Mouse (Mus musculus) hindbrain, embryonic 15.5 days (tissue): ENCODE data around the gene Hivep3. TPM values are rescaled to one million over a fixed set of nuclear protein-coding genes. Genes with fewer than 3 reads are reported as not detected.

ENCODE experiments used
- ATAC-seq: fragments of 200-750 bp; cut with Nextera tagmentation; 2 replicates; pipeline ENCODE4 v1.8.0; 2017; ENCODE audit warnings: low read depth, moderate number of reproducible peaks, moderate TSS enrichment; ENCODE audit not compliant: low FRiP score
- H3K27ac ChIP-seq: fragments of 300-500 bp; sonication (generic); replicated peaks from 2 replicates; pipeline ENCODE4 v1.5.1; 2015; ENCODE audit warnings: mild to moderate bottlenecking, inconsistent platforms
- H3K27me3 ChIP-seq: fragments of 300-500 bp; sonication (generic); 2 replicates; pipeline ENCODE4 v1.6.1; 2015; ENCODE audit warnings: control low read depth, inconsistent platforms
- H3K36me3 ChIP-seq: fragments of 300-500 bp; sonication (generic); 2 replicates; pipeline ENCODE4 v1.6.1; 2015; ENCODE audit warnings: control low read depth, inconsistent platforms
- H3K4me1 ChIP-seq: fragments of 300-500 bp; sonication (generic); replicated peaks from 2 replicates; pipeline ENCODE4 v1.6.1; 2015; ENCODE audit warnings: control low read depth, inconsistent platforms
- H3K4me2 ChIP-seq: fragments of 300-500 bp; sonication (generic); 2 replicates; pipeline ENCODE4 v1.6.1; 2015; ENCODE audit warnings: moderate library complexity, mild to moderate bottlenecking, inconsistent platforms
- H3K4me3 ChIP-seq: fragments of 300-500 bp; sonication (generic); 2 replicates; pipeline ENCODE4 v1.5.1; 2015; ENCODE audit warnings: mild to moderate bottlenecking, inconsistent platforms
- H3K9ac ChIP-seq: fragments of 300-500 bp; sonication (generic); 2 replicates; pipeline ENCODE4 v1.6.1; 2015; ENCODE audit warnings: inconsistent platforms
- H3K9me3 ChIP-seq: fragments of 300-500 bp; sonication (generic); 2 replicates; pipeline ENCODE4 v1.6.1; 2016; ENCODE audit warnings: control low read depth, inconsistent platforms
- WGBS: fragments of 180-500 bp; shearing (Covaris S2); methylation state at CpG from one replicate; pipeline ENCODE4 v1.1.7; 2015; 5-methylcytosine and 5-hydroxymethylcytosine counted together
- polyA plus RNA-seq: library from polyadenylated mRNA; unstranded; fragments of >200 nt; fragmentation: Nextera tagmentation; extraction: Ambion mirVana; gene quantifications from 2 replicates; pipeline ENCODE4 v1.2.1, GENCODE M21; 2015

Gene Hivep3
- polyA plus RNA-seq, 1 experiment from 2014 or later, result 16.5 TPM

DNA sequence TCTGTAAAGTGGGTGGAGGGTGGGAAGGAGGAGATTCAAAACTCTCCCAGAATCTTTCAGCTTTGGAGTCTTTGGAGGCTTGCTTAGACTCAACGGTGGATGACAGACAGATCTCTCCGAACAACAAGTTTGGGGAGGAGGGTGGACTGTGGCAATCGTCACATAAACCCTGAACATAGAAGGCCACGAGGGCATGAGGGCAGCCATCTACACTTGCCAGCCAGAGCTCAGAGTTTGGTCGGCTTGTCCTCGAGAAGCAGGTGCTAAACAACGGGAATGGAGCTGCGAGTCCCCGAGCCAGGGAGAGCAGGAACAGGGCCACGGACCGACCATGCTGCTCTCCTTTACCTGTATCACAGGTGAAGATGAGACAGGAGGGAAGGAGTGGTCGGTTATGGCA lies 242.2 kb downstream of the Hivep3 start:
- Histone ChIP-seq H3K36me3 (no peaks in the 10 kb centered on the region), H3K9ac (no peak overlapping the region), H3K27me3 (no peaks in the 10 kb centered on the region), H3K9me3 (no peaks in the 10 kb centered on the region), H3K4me3 (no peak overlapping the region), H3K27ac (no peak overlapping the region), H3K4me2 (no peak overlapping the region), H3K4me1 (peaks cover 18% of the 10 kb centered on the region)
- ATAC-seq, result no peak
- WGBS, result 82% methylated on average over 12 of the region's 12 CpGs

DNA sequence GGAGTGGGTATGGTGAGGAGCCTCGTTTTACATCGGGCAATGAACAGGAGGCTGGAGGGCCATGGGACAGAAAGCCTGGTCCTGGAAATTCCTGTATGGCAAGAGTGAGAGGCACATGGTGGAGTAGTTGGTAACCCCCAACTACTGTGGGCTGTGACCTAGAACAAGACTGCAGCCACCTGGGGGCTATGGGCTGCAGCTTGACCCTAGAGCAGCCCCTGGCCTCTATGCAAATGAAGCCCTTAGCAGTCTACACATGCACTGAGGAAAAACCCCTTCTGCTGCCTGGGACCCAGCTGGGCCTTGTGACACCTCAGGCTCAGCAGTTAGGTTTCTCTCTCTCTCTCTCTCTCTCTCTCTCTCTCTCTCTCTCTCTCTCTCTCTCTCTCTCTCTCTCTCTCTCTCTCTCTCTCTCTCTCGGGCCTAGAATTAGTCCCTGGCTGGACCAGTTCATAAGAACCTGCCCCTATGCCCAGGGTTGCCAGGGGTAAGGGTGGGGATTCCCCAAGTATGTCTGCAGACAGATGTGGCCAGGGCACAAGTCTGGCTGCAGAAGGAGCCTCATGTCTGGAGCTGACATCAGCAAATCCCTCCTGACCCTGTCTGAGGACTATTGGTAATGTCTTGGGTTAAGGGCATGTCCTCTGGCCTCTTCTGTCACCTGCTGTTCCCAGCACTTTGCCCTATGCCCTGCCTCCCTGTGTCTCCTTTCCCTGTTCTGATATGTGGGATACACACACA lies 243.0 kb downstream of the Hivep3 start:
- H3K4me1 ChIP-seq, result peaks cover 13% of the 10 kb centered on the region
- no peak overlapping the region for H3K9ac ChIP-seq
- WGBS, result 13% methylated on average over 3 of the region's 3 CpGs
- H3K27ac ChIP-seq, result no peak overlapping the region
- ATAC-seq, result no peak
- H3K9me3 ChIP-seq, result no peaks in the 10 kb centered on the region
- no peak overlapping the region for H3K4me3 ChIP-seq
- no peaks in the 10 kb centered on the region for H3K27me3 ChIP-seq
- H3K4me2 ChIP-seq, result no peak overlapping the region
- H3K36me3 ChIP-seq, result no peaks in the 10 kb centered on the region

DNA sequence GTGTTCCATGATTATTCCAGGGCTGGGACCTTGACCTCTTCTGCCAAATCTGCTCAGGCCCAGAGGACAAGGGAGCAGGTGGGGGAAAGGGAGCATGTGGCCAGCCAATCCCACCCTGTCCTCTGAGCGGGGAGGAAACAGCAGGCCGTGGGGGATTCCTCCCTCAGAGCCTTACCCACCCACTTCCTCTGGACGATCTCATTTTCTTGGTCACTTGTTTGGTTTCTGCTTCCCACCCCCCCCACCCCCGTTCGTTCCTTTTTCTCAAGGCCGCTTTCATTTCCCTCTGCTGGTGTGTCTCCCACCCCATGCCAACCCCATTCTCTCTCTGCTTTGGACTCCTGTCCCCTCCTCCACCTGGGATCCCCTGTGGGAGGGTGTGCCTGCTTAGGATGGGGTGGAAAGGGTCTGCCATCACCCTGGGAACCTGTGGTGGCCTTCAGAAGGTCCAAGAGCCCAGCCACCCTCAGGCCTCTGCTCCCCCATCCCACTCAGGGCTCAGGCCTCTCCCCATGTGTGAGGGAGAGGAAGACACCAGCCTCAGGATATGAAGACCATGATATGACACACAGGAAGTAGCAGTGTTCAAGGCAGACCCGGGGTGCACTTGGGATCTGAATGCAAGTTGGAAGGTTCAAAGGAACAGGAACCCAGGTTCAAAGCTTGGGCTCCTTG lies 244.4 kb downstream of the Hivep3 start:
- no peak overlapping the region for H3K4me3 ChIP-seq
- WGBS, result 81% methylated on average over 7 of the region's 7 CpGs
- H3K27ac ChIP-seq, result no peak overlapping the region
- H3K4me1 ChIP-seq, result peaks cover 4% of the 10 kb centered on the region
- H3K9me3 ChIP-seq, result no peaks in the 10 kb centered on the region
- no peak overlapping the region for H3K4me2 ChIP-seq
- ATAC-seq, result no peak
- H3K36me3 ChIP-seq, result no peaks in the 10 kb centered on the region
- no peaks in the 10 kb centered on the region for H3K27me3 ChIP-seq
- no peak overlapping the region for H3K9ac ChIP-seq

DNA sequence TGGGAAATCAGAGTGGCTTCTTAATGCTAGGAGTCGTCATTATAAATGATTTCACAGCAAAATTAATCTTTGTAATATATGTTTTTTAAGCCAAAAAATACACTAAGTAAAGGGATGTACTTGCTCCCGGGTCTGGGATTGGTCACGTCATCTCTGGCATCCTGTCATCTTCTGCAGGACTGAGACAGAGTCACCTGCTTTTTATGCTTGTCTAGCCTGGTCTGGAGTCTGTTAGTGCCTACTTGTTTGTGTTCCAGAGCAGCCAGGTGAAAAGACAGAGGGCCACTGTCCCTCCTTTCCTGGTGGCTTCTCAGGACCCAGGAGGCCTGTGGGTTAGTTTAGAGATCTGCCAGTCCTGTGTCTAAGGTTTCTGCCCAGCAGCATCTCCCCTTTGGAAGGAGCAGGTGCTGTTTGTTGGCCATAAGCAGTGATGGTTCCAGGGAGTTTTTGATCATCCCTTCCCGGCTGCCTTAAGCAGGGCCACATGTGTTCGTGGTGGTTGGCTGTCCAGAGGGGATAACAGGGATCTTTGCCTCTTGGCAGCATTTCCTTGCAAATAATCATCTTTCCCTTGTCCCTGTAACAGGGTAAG lies 245.8 kb downstream of the Hivep3 start:
- no peak for ATAC-seq
- no peak overlapping the region for H3K4me2 ChIP-seq
- H3K9ac ChIP-seq, result no peak overlapping the region
- H3K4me3 ChIP-seq, result no peak overlapping the region
- H3K36me3 ChIP-seq, result no peaks in the 10 kb centered on the region
- H3K27ac ChIP-seq, result no peak overlapping the region
- H3K4me1 ChIP-seq, result peaks cover 4% of the 10 kb centered on the region; the same call in 1 of the 2 replicates
- H3K9me3 ChIP-seq, result no peaks in the 10 kb centered on the region
- no peaks in the 10 kb centered on the region for H3K27me3 ChIP-seq
- WGBS, result 70% methylated on average over 5 of the region's 5 CpGs

DNA sequence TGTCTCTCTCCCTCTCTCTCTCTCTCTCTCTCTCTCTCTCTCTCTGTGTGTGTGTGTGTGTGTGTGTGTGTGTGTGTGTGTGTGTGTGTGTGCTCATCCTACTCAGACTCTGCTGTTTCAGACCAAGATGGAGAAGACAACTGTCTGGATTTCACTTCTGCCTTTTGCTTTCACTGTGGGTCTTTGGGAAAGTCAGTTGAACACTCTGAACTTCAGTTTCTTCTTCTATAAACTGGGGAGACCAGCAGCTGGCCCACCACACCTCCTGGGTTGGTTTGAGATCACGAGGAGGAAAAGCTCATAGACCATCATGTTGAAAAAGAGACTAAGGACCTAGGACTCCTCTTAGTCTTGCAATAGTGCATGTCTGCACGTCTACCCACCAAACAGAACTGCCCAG lies 246.3 kb downstream of the Hivep3 start:
- WGBS, result 73% methylated on average over 2 of the region's 2 CpGs
- H3K27ac ChIP-seq, result no peak overlapping the region
- no peak for ATAC-seq

DNA sequence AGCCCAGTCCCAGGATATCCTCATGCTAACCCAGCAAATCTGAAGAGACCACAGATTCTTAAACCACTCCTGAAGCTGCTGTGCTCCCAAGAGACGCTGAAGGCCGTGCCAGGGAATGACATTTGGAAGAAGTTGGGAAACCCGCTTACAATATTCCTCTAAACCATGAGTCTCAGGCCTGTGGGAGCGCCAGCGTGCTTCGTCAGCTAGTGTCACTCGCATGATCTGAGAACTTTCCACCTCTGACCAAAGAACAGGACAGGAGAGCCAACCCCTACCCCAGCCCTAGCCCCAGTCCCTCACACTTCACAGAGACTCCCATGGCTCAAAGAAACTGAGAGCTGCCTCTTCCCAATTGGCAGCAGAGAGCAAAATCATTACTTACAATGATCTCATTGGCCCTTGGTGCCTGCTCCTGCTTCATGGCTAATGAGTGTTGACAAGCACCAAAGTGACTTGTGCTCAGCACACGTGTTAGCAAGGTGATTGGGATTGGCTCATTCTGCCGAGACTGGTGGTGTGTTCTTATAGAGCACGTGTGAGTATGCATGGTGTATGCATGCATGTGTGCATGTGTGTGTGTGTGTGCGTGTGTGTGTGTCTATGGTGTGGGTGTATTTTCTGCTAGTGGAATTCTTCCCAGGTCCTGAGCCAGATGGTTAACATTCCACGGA lies 247.6 kb downstream of the Hivep3 start:
- Histone ChIP-seq H3K9me3 (no peaks in the 10 kb centered on the region), H3K4me1 (peaks cover 11% of the 10 kb centered on the region), H3K9ac (no peak overlapping the region), H3K4me3 (no peak overlapping the region), H3K27me3 (no peaks in the 10 kb centered on the region), H3K27ac (no peak overlapping the region), H3K4me2 (no peak overlapping the region), H3K36me3 (no peaks in the 10 kb centered on the region)
- WGBS, result 80% methylated on average over 12 of the region's 12 CpGs
- no peak for ATAC-seq

More for the DNA sequence above, 246.3 kb downstream of the Hivep3 start:
- Histone ChIP-seq H3K9ac (no peak overlapping the region), H3K4me1 (peaks cover 4% of the 10 kb centered on the region; the same call in 1 of the 2 replicates), H3K4me3 (no peak overlapping the region), H3K4me2 (no peak overlapping the region), H3K36me3 (no peaks in the 10 kb centered on the region), H3K27me3 (no peaks in the 10 kb centered on the region), H3K9me3 (no peaks in the 10 kb centered on the region)

DNA sequence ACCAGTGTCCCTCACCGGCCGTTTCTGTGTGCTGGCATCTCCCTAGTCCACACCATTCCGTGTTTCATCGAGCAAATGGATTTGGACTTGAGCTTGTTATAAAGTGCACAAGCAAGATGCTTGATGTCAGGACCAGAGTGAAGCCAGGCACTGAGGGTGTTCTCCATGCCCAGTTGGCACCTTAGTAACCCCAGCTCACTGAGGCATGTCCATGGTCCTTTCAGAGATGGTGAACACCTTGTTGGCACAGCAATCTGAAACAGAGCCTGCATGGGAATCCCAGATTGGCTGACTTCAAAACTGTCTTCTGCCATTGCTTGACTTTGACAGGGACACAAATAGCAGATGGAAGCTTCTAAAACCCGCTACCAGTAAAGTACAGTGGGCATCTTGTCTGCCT lies 252.5 kb downstream of the Hivep3 start:
- H3K27me3 ChIP-seq, result no peaks in the 10 kb centered on the region
- no peak overlapping the region for H3K4me2 ChIP-seq
- ATAC-seq, result no peak
- H3K9ac ChIP-seq, result no peak overlapping the region
- peaks cover 38% of the 10 kb centered on the region for H3K4me1 ChIP-seq
- 75% methylated on average over 5 of the region's 5 CpGs for WGBS
- H3K27ac ChIP-seq, result peak overlapping the region; percentile 69
- no peaks in the 10 kb centered on the region for H3K36me3 ChIP-seq
- H3K9me3 ChIP-seq, result no peaks in the 10 kb centered on the region
- no peak overlapping the region for H3K4me3 ChIP-seq

DNA sequence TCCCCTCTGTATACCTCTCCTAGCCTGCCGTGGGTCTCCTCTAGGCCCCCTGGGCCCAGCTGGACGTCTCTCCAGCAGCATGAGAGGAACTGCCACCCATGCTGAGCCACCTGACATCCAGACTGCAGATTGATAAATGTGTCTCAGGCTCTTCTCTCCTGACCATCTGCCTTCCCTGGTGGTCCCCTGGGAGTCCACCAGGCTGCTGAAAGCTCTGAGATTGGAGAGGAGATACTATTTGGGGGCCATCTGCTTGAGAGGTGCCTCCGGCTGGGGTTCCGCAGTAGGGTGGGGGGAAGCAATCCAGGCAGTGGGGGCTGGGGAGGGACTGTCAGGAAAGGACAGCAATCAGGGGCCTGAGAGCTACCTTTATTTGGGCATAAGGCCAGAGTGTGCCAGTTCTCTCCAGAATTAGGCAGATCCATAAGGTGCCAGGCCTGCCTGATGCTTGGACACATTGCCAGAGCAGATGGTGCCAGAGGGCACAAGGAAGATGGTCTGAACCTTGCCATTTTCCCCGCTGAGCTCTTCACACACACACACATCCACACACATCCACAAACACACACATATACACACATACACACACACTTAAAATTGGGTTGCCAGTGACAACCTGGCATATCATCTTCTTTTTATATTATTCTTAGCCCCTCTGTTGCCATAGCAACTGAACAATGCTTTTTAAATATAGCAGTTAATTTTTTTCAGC lies 253.2 kb downstream of the Hivep3 start:
- peaks cover 38% of the 10 kb centered on the region for H3K4me1 ChIP-seq
- no peaks in the 10 kb centered on the region for H3K9me3 ChIP-seq
- H3K27ac ChIP-seq, result peak overlapping the region; percentile 69
- ATAC-seq, result peak; percentile 65
- H3K4me2 ChIP-seq, result no peak overlapping the region
- H3K9ac ChIP-seq, result no peak overlapping the region
- no peak overlapping the region for H3K4me3 ChIP-seq
- no peaks in the 10 kb centered on the region for H3K27me3 ChIP-seq
- 28% methylated on average over 5 of the region's 5 CpGs for WGBS
- no peaks in the 10 kb centered on the region for H3K36me3 ChIP-seq

DNA sequence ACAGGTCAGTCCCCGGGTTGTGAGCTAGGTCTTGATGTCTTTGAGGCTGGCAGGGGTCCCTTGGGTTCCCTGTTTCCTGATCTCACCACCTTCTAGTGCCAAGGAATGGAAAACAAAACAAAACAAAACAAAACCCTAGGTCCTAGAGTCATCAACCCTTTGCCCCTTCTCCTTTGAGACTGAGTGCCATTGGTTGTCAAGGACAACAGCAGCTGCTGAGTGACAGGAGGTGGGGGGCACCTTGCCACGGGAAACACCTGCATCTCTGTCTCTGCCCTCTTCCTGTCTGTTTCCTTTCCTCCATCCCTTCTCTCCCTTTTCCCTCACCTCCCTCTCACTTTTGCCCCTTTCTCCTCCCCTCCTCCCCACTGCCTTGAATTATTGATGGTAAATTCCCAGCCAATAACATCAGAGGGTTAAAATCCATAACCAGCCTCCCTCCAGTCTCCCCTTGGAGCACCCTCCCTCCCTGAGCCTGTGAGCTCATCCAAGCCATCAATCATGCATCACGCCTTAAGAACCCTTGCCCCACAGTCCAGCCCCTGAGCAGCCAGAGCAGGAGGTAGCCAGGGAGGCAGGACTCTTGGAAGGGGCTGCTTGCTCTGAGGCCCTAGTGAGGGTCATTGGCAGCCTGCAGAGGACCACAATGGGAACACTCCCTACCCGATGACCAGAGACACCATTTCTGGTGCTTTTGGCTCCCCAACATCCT lies 253.9 kb downstream of the Hivep3 start:
- H3K4me1 ChIP-seq, result peaks cover 38% of the 10 kb centered on the region
- no peaks in the 10 kb centered on the region for H3K27me3 ChIP-seq
- 23% methylated on average over 4 of the region's 4 CpGs for WGBS
- no peaks in the 10 kb centered on the region for H3K9me3 ChIP-seq
- peak overlapping the region; percentile 69; the same call in 1 of the 2 replicates for H3K27ac ChIP-seq
- no peak for ATAC-seq
- no peaks in the 10 kb centered on the region for H3K36me3 ChIP-seq
- H3K4me2 ChIP-seq, result no peak overlapping the region
- H3K4me3 ChIP-seq, result no peak overlapping the region
- no peak overlapping the region for H3K9ac ChIP-seq

DNA sequence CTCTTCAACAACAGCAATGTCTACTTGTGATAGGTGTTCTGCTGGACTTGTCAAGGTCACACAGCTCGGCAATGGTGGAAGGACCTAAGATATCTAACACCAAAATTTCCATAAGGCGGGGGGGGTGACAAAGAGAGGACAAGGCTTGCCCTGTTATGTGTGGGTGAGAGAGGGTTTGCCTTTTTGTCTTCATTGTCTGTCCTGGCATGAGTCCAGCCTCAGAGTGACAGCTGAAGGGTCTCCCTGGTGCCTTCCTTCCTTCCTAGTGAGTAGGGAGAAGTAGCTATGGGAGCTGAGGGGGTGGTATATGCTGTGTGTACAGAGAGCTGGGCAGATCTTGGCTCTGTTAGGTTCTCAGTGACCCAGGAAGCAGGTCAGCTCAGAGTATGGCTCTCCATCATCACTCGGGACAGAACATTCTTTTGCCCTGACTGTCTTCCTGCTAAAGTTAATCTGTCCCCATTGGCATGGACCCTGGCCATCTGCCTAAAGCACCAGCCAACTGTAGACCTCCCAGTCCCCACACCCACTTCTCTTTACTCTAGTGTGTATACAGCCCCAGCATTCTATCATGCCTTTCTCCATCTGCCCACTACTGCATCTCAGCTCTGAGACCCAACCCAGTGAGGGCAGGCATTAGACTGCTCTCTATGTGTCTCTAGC lies 255.6 kb downstream of the Hivep3 start:
- no peak overlapping the region for H3K4me2 ChIP-seq
- H3K27ac ChIP-seq, result no peak overlapping the region
- WGBS, result 51% methylated on average over 3 of the region's 3 CpGs
- peak; percentile 29; the same call in 1 of the 2 replicates for ATAC-seq
- H3K9me3 ChIP-seq, result no peaks in the 10 kb centered on the region
- no peak overlapping the region for H3K9ac ChIP-seq
- no peaks in the 10 kb centered on the region for H3K27me3 ChIP-seq
- peaks cover 38% of the 10 kb centered on the region for H3K4me1 ChIP-seq
- no peaks in the 10 kb centered on the region for H3K36me3 ChIP-seq
- H3K4me3 ChIP-seq, result no peak overlapping the region

DNA sequence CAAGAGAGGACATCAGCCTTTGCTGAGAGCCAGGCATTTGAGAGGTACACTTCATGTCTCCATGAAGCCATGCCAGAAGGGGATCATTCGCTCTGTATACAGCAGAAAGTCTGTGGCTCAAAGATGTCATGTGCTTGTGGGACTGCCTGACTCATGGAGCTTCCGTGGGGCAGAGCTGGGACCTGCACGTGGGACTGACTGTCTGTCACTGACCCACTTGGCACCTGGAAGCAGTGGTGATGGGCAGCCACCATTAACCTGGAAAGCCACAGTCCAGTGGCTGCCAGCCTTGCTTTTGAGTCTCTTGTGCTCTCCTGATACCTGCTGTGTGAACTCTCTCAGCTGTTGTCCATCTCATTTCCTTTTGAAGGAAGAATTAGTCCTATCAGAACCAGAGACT lies 256.8 kb downstream of the Hivep3 start:
- H3K4me1 ChIP-seq, result peaks cover 38% of the 10 kb centered on the region
- H3K9ac ChIP-seq, result no peak overlapping the region
- 79% methylated on average over 3 of the region's 3 CpGs for WGBS
- H3K4me2 ChIP-seq, result no peak overlapping the region
- no peak overlapping the region for H3K27ac ChIP-seq
- no peak overlapping the region for H3K4me3 ChIP-seq
- no peaks in the 10 kb centered on the region for H3K36me3 ChIP-seq
- no peaks in the 10 kb centered on the region for H3K27me3 ChIP-seq
- H3K9me3 ChIP-seq, result no peaks in the 10 kb centered on the region
- ATAC-seq, result no peak
